Mouse (Mus musculus) liver, postnatal 0 days (tissue): ENCODE measurements around the gene Nectin1.

Experiments
- CTCF ChIP-seq: sonication (generic); IDR thresholded peaks from 2 replicates; pipeline ENCODE4 v1.5.1; 2016; ENCODE audit warnings: antibody characterized with exemption, low read depth
- EP300 ChIP-seq: IDR thresholded peaks from 2 replicates; pipeline ENCODE4 v1.6.1; 2016; ENCODE audit warnings: antibody characterized with exemption, low read depth, mild to moderate bottlenecking

- TF ChIP-seq CTCF (no peak), EP300 (no peak)
Measured at GRCm38 (mm10) chr9:43797746-43798145, 54.0 kb downstream of the Nectin1 start.
